Mouse (Mus musculus) 3T3-L1 (cell line): Measurements from ENCODE around the gene Zfp128.
"Not testable (repeated sequence)": the region's sequence is repeated elsewhere in the genome, so short reads cannot be mapped to it uniquely, and the experiment has no call there.

Experiments used
- DNase-seq: peaks from one replicate; pipeline ENCODE4 v3.0.0-alpha.2; 2015; ENCODE audit warnings: low read depth, low spot score

The Zfp128 gene

DNA sequence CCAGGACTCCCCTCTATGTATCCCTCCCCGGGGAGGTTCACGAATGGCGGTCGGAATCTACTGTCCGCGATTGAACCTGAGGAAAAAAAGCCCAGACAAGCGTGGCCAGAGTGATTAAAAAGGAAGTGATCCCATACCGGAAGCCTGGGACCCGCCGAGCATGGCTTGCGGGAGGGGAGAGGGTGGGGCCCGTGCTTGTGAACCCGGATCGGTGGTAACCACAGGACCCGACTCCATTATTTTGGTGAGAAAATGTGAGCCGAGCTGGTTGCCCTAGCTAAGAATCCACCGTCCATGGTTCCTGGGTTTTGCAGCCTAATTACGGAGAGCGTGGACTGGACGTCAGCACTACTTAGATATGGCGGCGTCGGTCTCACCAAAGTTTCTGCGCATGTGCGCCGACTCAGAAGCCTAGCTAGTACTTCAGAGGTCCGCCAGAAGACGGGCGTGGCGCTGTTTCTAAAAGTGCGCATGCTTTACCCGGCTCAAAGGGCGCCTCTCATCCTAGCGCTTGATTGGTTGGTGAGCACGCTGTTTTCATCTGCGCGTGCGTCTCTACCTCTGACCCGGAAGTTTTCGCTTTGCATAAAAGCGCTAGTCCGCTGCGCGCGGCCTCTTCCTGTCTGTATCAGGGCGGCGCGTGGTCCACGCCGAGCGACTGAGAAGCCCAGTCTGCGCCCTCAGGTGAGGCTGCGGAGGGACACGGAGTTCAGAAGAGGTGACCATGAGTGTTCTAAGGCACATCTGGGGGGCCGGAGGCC lies 40.9 kb downstream of the Zfp128 start, which contains the start of gene Rps5:
TSS of gene Rps5 (plus strand) at position 586 of the 761 bp plus-strand sequence.
- DNase-seq, result peak; percentile 99

DNA sequence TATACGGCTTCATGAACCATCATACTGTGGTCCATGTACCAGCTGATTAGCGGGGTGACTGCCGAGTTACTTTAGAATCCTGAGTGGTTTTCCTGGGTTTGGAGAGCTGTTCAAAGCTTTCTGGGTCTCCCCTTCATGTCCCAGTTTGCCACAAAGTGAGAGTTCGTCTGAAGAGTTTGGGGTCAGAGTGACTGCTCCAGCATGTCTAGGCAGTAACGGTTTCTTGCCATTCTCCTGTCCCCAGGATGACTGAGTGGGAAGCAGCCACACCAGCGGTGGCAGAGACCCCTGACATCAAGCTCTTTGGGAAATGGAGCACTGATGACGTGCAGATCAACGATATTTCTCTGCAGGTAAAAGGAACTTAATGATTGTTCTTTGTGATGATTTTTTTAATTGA lies 41.8 kb downstream of the Zfp128 start:
- DNase-seq, result peak; percentile 10

DNA sequence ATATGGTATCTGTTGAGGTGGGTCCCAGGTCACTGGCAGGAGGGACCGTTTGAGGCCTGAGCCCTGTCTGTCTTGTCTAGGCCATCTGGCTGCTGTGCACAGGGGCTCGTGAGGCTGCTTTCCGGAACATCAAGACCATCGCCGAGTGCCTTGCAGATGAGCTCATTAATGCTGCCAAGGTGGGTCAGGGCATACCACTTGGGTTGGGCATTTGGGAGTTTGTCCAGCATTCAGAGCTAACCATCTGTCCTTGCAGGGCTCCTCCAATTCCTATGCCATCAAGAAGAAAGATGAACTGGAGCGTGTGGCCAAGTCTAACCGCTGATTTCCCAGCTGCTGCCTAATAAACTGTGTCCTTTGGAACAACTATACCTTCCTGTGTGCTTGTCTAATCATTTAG lies 45.3 kb downstream of the Zfp128 start:
- DNase-seq, result no peak

DNA sequence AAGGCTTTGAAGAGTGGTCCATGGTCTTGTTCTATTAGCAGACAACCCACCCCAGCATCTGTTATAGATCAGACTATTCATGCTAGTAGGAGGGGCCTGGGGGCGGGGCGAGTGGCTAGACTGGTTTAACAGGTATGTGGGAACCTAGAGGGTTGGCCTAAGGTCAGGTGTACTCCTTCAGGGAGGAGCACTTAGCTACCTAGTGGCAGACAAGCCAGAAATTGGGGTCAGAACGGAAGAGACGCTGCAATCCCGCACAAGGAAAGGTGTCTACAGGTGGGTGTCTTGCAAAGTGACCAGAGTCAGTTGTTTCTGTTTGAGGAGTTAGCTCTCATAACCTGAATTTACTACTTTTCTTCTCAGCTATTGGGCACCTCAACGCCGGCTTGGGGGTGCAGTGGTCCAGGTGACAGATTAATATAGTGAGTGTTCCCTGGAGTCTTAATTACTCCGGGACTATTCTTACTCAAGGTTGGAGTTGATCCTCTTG lies 46.3 kb downstream of the Zfp128 start, which contains the start of gene Rnf225:
TSS of gene Rnf225 (plus strand) at position 226 of the 490 bp plus-strand sequence.
- DNase-seq, result no peak

DNA sequence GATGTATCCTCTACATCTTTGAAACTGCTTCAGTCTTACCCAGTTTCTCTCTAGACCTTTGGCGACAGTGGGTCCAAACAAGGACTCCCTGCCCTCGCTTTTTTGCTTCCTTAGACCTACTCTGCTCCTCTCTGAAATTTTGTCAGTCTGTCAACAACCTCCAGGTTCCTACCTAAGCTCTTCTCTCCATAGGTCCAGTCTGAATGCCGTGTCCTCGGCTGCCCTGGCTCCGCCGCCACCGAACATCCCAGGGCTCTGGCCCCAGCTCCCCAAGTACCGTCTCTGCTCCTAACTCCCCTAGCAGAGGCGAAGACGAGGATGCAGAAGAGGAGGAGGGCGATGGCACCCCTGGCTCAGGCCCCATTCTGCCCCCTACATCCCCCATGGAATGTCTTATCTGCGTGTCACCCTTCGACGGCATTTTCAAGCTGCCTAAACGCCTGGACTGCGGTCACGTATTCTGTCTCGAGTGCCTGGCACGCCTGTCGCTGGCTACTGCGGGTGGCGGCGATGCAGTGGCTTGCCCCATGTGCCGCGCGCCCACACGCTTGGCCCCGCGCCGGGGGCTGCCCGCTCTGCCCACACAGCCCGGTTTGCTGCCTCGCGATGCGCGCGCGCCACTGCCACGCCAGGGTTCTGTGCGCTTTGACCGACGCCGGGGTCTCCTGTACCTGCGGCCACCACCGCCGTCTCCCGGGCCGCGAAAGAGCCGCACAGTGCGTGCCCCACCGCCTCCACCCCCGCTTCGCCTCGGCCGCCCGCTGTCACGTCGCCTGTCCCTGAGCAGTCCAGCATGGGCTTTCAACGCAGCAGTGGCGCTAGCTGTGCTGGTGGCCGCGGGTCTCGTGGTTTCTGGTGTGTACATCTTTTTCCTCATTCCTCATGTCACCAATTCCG lies 47.0 kb downstream of the Zfp128 start:
- DNase-seq, result no peak

DNA sequence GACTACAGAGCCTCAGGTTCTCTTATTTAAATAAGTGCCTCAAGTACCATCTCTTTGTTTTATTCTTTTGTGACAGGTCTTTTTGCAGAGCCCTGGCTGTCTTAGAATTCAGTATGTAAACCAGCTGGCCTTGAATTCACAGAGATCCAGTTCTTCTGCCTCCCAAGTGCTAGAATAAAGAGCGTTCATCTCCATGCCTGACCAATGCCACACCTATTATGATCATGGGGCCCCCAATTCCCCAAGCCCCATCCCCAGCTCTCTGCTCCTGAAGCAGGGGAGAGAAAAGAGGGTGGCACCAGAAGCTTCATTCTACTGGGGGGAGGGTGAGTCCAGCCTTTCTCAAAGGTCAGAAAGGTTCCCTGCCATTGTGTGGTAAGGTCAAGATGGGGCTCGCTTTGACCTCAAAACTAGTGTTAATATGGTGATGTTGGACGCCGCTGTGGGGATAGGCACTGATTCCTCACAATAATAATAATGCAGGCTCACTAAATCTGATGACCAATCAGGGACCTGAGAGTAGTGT lies 52.7 kb downstream of the Zfp128 start:
- no peak for DNase-seq

DNA sequence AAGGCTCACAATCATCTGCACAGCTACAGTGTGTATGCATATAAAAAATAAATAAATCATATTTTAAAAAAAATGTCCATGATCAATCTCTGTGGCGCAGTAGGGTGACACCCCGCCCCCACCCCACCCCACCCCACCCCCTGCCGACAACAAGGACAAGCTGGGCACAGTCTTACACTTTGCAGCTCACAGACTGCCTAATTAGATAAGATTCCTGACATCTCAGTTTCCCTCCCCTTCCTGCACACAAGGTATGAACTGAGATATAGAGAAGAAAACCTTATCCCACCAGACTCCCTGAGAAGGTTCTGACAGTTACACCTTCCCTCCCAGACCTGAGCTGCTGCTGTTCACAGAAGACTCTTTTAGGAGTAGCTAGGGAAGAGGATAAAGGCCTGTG lies 53.8 kb downstream of the Zfp128 start:
- DNase-seq, result no peak

DNA sequence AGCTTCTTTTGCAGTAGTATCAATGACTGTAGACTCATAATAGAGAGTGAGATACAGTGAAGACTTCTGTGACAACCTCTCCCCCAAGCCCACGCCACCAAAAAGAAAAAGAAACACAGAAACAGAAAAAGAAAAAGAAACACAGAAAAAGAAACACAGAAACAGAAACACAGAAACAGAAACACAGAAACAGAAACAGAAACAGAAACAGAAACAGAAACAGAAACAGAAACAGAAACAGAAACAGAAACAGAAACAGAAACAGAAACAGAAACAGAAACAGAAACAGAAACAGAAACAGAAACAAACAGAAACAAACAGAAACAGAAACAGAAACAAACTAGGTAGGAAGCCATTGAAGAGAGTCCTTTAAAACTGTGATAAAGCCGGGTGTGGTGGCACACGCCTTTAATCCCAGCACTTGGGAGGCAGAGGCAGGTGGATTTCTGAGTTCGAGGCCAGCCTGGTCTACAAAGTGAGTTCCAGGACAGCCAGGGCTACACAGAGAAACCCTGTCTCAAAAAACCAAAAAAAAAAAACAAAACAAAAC lies 56.4 kb downstream of the Zfp128 start:
- DNase-seq, result not testable (repeated sequence)

DNA sequence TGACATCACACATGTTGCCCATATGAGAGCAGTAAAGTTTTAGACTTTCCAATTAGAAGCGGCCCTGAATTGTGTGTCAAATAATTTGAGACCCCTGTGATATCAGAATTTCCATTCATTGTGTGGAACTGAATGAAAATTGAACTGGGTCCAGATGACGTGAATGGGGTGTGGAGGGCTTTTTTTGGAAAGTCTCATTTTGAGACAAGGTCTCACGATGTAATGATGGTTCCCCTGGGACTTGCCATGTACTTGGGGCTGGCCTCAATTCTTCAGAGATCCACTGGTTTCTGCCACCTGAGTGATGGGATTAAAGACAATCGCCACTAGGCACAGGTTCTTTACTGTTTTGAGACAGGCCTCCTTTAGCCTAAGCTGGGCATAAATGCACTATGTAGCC lies 59.6 kb downstream of the Zfp128 start:
- no peak for DNase-seq
